Mouse (Mus musculus): Measurements from ENCODE around the gene Acat2. TPM values are rescaled to one million over a fixed set of nuclear protein-coding genes. Genes with fewer than 3 reads are reported as not detected.

The Acat2 gene
- polyA plus RNA-seq, 1 experiment from 2014 or later, result 357 TPM

Other genes with a start within 250 kb of the Acat2 start
- 30.3 and 35.6 TPM in 2 replicates for gene Igf2r, start 191.1 kb downstream of the Acat2 start, polyA plus RNA-seq (2016; fragmentation: Nextera tagmentation; extraction: Ambion mirVana)
- 0.73 and 0.93 TPM in 2 replicates for gene Mas1, start 92.6 kb downstream of the Acat2 start, polyA plus RNA-seq (2016; fragmentation: Nextera tagmentation; extraction: Ambion mirVana)
- 0.09 TPM in 1 of 2 replicates, not detected in the other for gene Mrgprh, start 84.7 kb downstream of the Acat2 start, polyA plus RNA-seq (2016; fragmentation: Nextera tagmentation; extraction: Ambion mirVana)
- 2.0 and 2.3 TPM in 2 replicates for gene Pnldc1, start 50.5 kb downstream of the Acat2 start, polyA plus RNA-seq (2016; fragmentation: Nextera tagmentation; extraction: Ambion mirVana)
- 538 and 581 TPM in 2 replicates for gene Tcp1, start 45.0 kb downstream of the Acat2 start, polyA plus RNA-seq (2016; fragmentation: Nextera tagmentation; extraction: Ambion mirVana)
- gene Mrpl18, start 44.4 kb downstream of the Acat2 start, polyA plus RNA-seq (2016; fragmentation: Nextera tagmentation; extraction: Ambion mirVana), result 200 and 227 TPM in 2 replicates
- gene Acat3, start 20.1 kb downstream of the Acat2 start, polyA plus RNA-seq (2016; fragmentation: Nextera tagmentation; extraction: Ambion mirVana), result 0.98 and 1.3 TPM in 2 replicates
- gene Wtap, start 33.4 kb upstream of the Acat2 start, polyA plus RNA-seq (2016; fragmentation: Nextera tagmentation; extraction: Ambion mirVana), result 123 and 140 TPM in 2 replicates
- gene Sod2, start 46.1 kb upstream of the Acat2 start, polyA plus RNA-seq (2016; fragmentation: Nextera tagmentation; extraction: Ambion mirVana), result 94.4 and 105 TPM in 2 replicates
- not detected in 2 replicates for gene Gpr31b, start 91.5 kb upstream of the Acat2 start, polyA plus RNA-seq (2016; fragmentation: Nextera tagmentation; extraction: Ambion mirVana)
- gene Tcp10b, start 100.4 kb upstream of the Acat2 start, polyA plus RNA-seq (2016; fragmentation: Nextera tagmentation; extraction: Ambion mirVana), result not detected in 2 replicates
- not detected in 2 replicates for gene Unc93a, start 171.1 kb upstream of the Acat2 start, polyA plus RNA-seq (2016; fragmentation: Nextera tagmentation; extraction: Ambion mirVana)